Mouse (Mus musculus): ENCODE results near the gene Cfap77.

DNA sequence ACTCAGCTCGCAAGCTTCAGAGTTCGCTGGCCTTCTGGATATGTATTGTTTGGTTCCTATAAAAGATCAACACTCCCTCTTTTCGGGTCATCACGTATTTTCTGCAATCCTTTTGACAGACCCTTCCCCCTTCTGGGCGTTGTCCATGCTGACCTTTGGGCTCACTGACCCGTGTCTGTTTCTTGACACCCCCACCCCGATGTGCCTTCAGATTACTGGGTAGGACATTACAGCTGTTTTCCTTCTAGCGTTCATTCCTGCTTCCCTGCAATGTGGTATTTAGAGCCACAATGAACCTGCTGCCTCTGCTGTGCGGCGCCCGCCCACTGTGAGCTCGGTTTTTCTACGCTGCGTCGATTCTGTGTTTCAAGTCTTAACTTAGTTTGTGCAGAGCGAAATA, 8.7 kb downstream of the Cfap77 start:
- no peak for TF ChIP-seq MAX (IDR thresholded peaks at IDR 0.05; ENCODE audit: low read depth)
- TF ChIP-seq E2F4 (IDR thresholded peaks at IDR 0.05; ENCODE audit: insufficient read depth): no peak
- TF ChIP-seq POLR2A (IDR thresholded peaks at IDR 0.05; ENCODE audit: insufficient read length, low read depth): no peak
- TF ChIP-seq TCF3 (IDR thresholded peaks at IDR 0.05; ENCODE audit: insufficient read length, low read depth): no peak
- no peak for TF ChIP-seq TCF12 (IDR thresholded peaks at IDR 0.05; ENCODE audit: insufficient read depth, poor library complexity, severe bottlenecking)
- no peak for TF ChIP-seq SRF (IDR thresholded peaks at IDR 0.05; ENCODE audit: control insufficient read depth, insufficient read length, low read depth)
